Mouse (Mus musculus) lung, postnatal 0 days (tissue): ENCODE data around the gene Hs3st1.

Experiments used
- CTCF ChIP-seq: IDR thresholded peaks from 2 replicates; pipeline ENCODE4 v1.5.1; 2016; ENCODE audit warnings: antibody characterized with exemption, mild to moderate bottlenecking
- EP300 ChIP-seq: IDR thresholded peaks from 2 replicates; pipeline ENCODE4 v1.6.1; 2016; ENCODE audit warnings: antibody characterized with exemption, mild to moderate bottlenecking, control low read depth

GRCm38 (mm10) chr5:39617354-39617977, 137.8 kb downstream of the Hs3st1 start:
- TF ChIP-seq CTCF: no peak
- no peak for TF ChIP-seq EP300
